Mouse (Mus musculus) R1 (cell line): Measurements from ENCODE around the gene Map4k4.
A peak's percentile ranks its signal among the peaks of the same experiment; 100 is the strongest.

Experiments used
- DNase-seq: peaks from one replicate; pipeline ENCODE4 v3.0.0-alpha.2; 2018; ENCODE audit warnings: low read depth, low spot score

Map4k4 gene

GRCm38 (mm10) chr1:39963821-39964220 is 63.1 kb downstream of the Map4k4 start:
- DNase-seq = no peak

GRCm38 (mm10) chr1:39964427-39964826 is 63.7 kb downstream of the Map4k4 start:
- no peak for DNase-seq

DNA sequence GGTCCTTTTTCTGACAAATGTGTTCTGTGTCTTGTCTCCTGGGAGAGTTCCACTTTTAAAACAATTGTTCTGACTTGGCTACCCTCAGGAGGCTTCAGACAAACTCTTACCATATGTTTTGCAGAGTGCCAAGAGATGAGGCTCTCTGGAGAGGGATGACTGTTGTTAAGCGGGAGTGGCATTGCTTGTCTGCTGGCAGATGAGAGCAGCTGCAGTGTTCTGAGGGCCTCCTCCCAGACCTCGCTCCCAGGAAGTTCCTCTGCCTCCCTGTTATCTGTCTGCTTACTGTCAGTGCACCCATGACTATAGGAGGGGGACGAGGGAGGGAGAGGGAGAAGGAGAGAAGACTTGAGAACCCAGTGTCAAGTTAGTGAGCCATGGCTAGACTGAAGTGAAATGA is 64.7 kb downstream of the Map4k4 start:
- no peak for DNase-seq

- no peak for DNase-seq
These were observed 68.3 kb downstream of the Map4k4 start for GRCm38 (mm10) chr1:39968999-39969398.

GRCm38 (mm10) chr1:39969771-39970406 is 69.2 kb downstream of the Map4k4 start:
- DNase-seq = no peak

DNA sequence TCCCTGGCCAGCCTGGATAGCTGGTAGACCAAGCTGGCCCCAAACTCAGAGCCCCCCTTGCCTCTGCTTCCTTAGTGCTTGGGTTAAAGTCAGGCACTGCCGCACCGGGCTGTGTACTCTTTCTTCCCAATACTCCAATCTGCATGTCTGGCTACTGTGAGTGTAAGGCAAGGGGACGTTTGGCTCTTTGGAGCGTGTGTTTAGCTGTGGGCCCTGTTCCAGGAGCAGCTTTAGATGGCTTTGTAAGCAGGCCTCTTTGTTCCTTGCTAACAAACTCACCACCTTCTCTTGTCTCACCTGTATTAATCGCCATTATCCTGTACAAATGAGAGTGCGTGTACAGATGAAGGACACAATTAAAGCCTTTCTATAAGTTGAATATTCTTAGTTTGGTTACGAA is 71.7 kb downstream of the Map4k4 start:
- DNase-seq = no peak

- DNase-seq = no peak
These were observed 73.2 kb downstream of the Map4k4 start for GRCm38 (mm10) chr1:39973911-39974310.

GRCm38 (mm10) chr1:39975005-39975404 is 74.3 kb downstream of the Map4k4 start:
- no peak for DNase-seq

GRCm38 (mm10) chr1:39976107-39976506 is 75.4 kb downstream of the Map4k4 start:
- no peak for DNase-seq

DNA sequence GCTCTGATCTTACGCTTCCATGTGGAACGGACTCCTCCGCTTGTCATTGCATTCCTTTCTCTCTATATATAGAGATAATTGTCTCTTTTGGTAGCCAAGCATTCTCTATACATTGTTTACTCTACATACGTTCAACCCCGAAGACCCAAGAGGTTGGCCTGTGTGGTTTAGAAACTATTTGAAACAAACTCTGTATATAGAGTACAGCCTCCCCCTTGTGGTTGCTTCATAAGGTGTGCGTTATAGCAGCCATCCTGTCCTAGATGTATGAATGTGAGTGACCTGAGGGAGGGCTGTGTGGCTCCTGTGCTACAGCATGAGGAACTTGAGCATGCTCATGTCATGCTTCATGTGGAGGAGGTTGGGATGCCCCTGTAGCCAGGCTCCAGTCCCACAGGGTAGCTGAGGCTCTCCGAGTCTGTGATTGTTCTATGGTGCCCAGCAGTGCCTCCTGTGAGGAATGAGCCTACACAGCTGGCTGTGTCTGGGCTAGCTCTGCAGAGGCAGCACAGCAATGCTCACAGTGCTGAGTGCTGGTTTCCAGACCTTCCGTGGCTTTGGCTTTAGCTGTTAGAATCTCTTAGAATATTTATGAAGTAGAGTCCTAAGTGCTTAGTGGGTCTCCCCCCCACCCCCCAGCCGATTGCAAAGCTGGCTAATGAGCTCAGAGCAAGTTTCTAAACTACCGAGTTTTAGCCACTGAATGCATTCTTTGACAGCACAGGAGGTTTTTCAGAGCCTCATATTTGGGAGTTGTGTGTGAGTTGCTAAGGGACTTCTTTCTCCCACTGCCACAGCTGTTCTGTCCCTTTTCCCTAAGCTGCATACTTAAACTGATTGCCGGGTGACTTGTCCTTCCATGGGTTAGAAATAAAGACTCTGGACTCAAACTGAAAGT is 76.4 kb downstream of the Map4k4 start:
- no peak for DNase-seq

DNA sequence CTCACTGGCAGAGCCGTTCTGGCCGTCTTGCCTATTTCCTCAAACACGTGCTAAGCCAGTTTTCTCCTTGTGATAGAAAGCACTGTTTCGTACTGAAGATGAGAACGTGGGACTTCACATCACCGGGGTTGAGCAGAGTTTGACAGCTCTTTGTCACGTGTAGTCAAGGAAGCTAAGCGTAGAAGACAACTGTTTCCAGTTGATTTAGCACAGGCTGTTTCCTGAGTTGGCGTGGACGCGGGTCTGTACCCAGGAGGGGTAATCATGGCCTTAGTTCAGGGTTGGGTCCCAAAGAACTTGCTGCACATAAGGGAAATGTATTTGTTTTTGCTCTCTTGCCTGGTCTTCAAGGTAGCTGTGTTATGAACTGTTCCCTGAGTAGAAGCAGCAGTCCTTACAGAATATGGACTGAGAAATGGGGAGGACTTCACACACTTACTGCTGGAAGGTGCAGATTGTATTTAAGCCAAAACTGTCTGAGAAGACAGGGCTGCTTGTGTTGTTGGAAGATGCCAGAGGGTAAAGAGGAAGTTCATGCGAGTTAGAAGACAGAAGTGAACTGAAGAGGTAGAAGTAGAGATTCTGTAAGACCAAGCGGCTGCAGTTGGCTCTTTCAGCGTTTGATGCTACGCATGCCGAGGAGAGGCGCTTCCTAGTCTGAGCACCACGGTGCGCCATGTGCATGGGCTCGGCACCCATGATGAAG is 78.2 kb downstream of the Map4k4 start:
- no peak for DNase-seq

GRCm38 (mm10) chr1:39980314-39981290 is 79.9 kb downstream of the Map4k4 start:
- DNase-seq = no peak

GRCm38 (mm10) chr1:39981970-39982369 is 81.3 kb downstream of the Map4k4 start:
- DNase-seq = no peak

GRCm38 (mm10) chr1:39982727-39983487 is 82.2 kb downstream of the Map4k4 start:
- DNase-seq = no peak

DNA sequence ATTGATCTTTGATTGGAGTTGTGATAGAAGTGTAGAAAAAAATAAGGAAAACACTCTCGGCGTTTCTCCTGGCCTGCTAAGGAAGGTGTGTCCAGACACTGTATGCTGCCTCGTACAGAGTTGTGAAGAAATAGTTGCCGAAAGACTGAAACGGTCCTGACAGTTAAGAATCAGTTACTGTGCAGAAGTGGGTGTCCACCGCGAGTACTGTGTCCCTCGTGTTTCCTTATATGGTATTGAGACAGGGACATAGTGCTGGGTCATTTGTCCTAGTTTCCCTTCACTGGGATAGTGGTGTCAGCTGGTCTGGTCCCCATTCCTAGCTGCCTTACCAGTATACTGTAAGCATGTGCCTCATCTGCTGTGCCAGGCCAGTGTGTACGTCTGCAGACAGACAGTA is 83.6 kb downstream of the Map4k4 start:
- DNase-seq = no peak

DNA sequence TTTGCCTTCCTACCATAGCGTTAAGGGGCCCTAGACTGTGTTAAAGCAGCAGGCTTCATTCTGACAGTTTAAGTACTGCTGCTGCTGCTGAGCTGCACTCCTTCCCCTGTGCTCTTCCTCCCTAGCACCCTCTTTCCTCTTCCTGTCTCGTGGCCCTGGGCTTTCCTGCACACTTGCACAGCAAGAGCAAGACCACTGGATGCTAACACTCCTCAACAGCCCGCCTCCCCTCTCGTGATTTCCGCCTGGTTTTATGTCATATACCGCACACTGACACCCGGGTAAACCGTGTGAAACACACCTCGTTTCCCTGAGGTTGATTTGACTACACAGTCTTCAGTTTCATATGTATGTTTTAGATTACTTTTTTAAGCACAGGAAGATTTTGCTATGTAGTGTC is 86.1 kb downstream of the Map4k4 start:
- DNase-seq = no peak

- DNase-seq = no peak
These were observed 88.1 kb downstream of the Map4k4 start for GRCm38 (mm10) chr1:39988841-39989240.

DNA sequence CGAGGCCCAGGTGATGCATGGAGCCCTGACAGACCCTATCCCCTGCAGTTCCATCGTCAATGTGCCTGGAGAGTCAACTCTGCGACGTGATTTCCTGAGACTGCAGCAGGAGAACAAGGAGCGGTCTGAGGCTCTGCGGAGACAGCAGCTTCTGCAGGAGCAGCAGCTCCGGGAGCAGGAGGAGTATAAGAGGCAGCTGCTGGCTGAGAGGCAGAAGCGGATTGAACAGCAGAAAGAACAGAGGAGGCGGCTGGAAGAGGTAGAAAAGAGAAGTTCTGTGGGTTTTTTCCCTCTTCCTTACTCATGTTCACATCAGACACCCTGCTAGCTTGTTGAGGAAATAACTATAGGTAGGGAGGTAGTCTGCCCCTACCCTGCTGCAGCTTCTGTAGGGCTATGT is 89.3 kb downstream of the Map4k4 start:
- DNase-seq = no peak

- no peak for DNase-seq
These were observed 93.2 kb downstream of the Map4k4 start for GRCm38 (mm10) chr1:39993921-39994320.

DNA sequence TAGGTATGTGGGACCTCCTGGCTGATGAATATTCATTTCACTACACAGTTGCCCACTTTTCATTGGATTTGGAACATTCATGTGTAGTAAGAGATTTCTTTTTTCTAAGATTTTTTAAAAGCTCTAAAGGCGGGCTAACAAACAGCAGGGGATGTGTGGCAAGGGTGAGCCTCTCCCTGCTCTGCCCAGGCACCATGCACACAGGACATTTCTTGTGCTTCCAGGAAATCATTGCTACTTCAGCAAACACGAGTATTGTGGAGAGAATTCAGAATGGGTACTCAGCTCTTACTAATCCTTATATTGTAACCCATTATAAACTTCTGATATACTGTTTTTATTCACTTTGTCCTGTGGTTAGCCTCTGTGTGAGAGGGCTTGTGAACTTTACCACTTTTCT is 94.9 kb downstream of the Map4k4 start:
- DNase-seq = no peak

GRCm38 (mm10) chr1:40000476-40000875 is 99.8 kb downstream of the Map4k4 start:
- DNase-seq = peak; percentile 18
